Mouse (Mus musculus) lung, postnatal 0 days (tissue): ENCODE results near the gene Galnt9. TPM values are rescaled to one million over a fixed set of nuclear protein-coding genes. Genes with fewer than 3 reads are reported as not detected.
A peak's percentile ranks its signal among the peaks of the same experiment; 100 is the strongest.

Experiments
- ATAC-seq: fragments of 200-750 bp; cut with Nextera tagmentation; 2 replicates; pipeline ENCODE4 v1.8.0; 2017; ENCODE audit warnings: moderate library complexity
- DNase-seq: peaks from one replicate; pipeline ENCODE4 v3.0.0-alpha.2; 2016; ENCODE audit warnings: low spot score
- H3K27ac ChIP-seq: fragments of 300-500 bp; sonication (generic); 2 replicates; pipeline ENCODE4 v1.5.1; 2014; ENCODE audit warnings: antibody characterized with exemption, mild to moderate bottlenecking, low read length, mixed read lengths
- H3K27me3 ChIP-seq: fragments of 300-500 bp; sonication (generic); replicated peaks from 2 replicates; pipeline ENCODE4 v1.6.1; 2014; ENCODE audit warnings: low read length, mixed read lengths; ENCODE audit not compliant: insufficient read depth
- H3K36me3 ChIP-seq: fragments of 300-500 bp; sonication (generic); 2 replicates; pipeline ENCODE4 v1.6.1; 2014; ENCODE audit warnings: low read length, mixed read lengths; ENCODE audit not compliant: insufficient read depth
- H3K4me1 ChIP-seq: fragments of 300-500 bp; sonication (generic); 2 replicates; pipeline ENCODE4 v1.6.1; 2014; ENCODE audit warnings: antibody characterized with exemption, low read depth, low read length, mixed read lengths; ENCODE audit not compliant: insufficient read depth
- H3K4me2 ChIP-seq: fragments of 300-500 bp; sonication (generic); replicated peaks from 2 replicates; pipeline ENCODE4 v1.6.1; 2014; ENCODE audit warnings: low read depth, mild to moderate bottlenecking, low read length, moderate library complexity, mixed read lengths
- H3K4me3 ChIP-seq: fragments of 300-500 bp; sonication (generic); 2 replicates; pipeline ENCODE4 v1.5.1; 2014; ENCODE audit warnings: low read depth, low read length
- H3K9ac ChIP-seq: fragments of 300-500 bp; sonication (generic); replicated peaks from 2 replicates; pipeline ENCODE4 v1.6.1; 2014; ENCODE audit warnings: low read depth, mild to moderate bottlenecking
- H3K9me3 ChIP-seq: fragments of 300-500 bp; sonication (generic); 2 replicates; pipeline ENCODE4 v1.6.1; 2016; ENCODE audit warnings: low read length, mixed read lengths
- CTCF ChIP-seq: IDR thresholded peaks from 2 replicates; pipeline ENCODE4 v1.5.1; 2016; ENCODE audit warnings: antibody characterized with exemption, mild to moderate bottlenecking
- EP300 ChIP-seq: IDR thresholded peaks from 2 replicates; pipeline ENCODE4 v1.6.1; 2016; ENCODE audit warnings: antibody characterized with exemption, mild to moderate bottlenecking, control low read depth
- WGBS: fragments of 180-500 bp; shearing (Covaris S2); extraction: QIAGEN DNeasy Blood & Tissue Kit; methylation state at CpG from one replicate; pipeline ENCODE4 v1.1.7; 2014; 5-methylcytosine and 5-hydroxymethylcytosine counted together
- polyA plus RNA-seq: library from polyadenylated mRNA; unstranded; fragments of >200 nt; fragmentation: Nextera tagmentation; extraction: Ambion mirVana; gene quantifications from 2 replicates; pipeline ENCODE4 v1.2.1, GENCODE M21; 2015

Galnt9 gene
- polyA plus RNA-seq, 1 experiment from 2014 or later = 0.18 TPM

DNA sequence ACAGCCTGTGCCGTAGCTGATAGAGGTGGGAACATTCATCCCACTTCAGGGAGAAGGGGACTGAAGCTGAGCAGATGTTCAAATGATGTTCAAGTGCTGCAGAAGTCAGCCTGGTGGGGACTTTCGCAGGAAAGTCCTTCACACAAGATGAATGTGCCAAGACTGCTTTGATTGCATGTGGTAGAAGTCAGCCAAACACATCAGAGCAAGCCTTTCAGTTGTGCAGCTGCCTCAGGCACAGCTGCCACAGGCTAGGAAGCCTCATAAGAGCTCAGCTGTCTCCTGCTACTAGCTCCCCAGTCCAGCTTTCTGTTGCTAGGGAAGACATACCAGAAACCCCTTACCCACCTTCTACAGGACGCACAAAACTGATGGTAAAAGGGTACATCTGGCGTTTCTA lies 17.6 kb upstream of the Galnt9 start:
- Histone ChIP-seq H3K36me3 (no peaks in the 10 kb centered on the region), H3K27ac (no peak overlapping the region), H3K9ac (no peak overlapping the region), H3K9me3 (no peaks in the 10 kb centered on the region), H3K4me2 (no peak overlapping the region), H3K27me3 (no peaks in the 10 kb centered on the region), H3K4me3 (no peak overlapping the region), H3K4me1 (no peaks in the 10 kb centered on the region)
- TF ChIP-seq CTCF (no peak), EP300 (no peak)
- ATAC-seq (no peak), DNase-seq (no peak)
- WGBS = 67% methylated on average over 4 of the region's 4 CpGs

DNA sequence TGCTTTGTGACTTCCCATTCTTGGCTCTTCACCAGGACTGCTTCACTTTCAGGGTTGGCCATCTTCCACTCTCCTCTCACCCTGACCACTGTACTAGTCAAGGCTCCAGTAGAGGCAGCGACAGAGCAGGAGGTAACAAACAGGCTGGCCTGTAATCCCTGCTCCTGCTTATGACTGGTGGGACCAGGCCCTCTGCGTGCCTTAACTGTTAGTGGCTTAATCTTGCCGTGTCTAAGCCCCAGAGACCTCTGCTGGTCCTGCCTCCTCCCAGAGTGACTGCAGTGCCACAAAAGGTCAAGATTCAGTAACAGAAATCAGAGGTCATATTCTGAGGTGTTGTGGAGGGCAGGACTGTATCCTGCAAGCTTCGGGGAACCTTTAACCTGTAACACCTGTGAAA lies 13.1 kb upstream of the Galnt9 start:
- DNase-seq (no peak), ATAC-seq (no peak)
- no peak overlapping the region for H3K9ac ChIP-seq
- H3K27me3 ChIP-seq = no peaks in the 10 kb centered on the region
- H3K36me3 ChIP-seq = no peaks in the 10 kb centered on the region
- H3K27ac ChIP-seq = no peak overlapping the region
- TF ChIP-seq CTCF (no peak), EP300 (no peak)
- 59% methylated on average over 4 of the region's 4 CpGs for WGBS
- H3K4me3 ChIP-seq = no peak overlapping the region
- no peaks in the 10 kb centered on the region for H3K9me3 ChIP-seq
- H3K4me1 ChIP-seq = no peaks in the 10 kb centered on the region
- no peak overlapping the region for H3K4me2 ChIP-seq

GRCm38 (mm10) chr5:110534402-110534801 lies 9.8 kb upstream of the Galnt9 start:
- DNase-seq (no peak), ATAC-seq (no peak)
- Histone ChIP-seq H3K4me2 (no peak overlapping the region), H3K4me3 (no peak overlapping the region), H3K9me3 (no peaks in the 10 kb centered on the region), H3K9ac (no peak overlapping the region), H3K36me3 (no peaks in the 10 kb centered on the region), H3K27me3 (no peaks in the 10 kb centered on the region), H3K27ac (no peak overlapping the region), H3K4me1 (no peaks in the 10 kb centered on the region)
- WGBS = 64% methylated on average over 1 of the region's 1 CpGs
- no peak for TF ChIP-seq CTCF
- no peak for TF ChIP-seq EP300

- H3K27me3 ChIP-seq = no peaks in the 10 kb centered on the region
- 81% methylated on average over 8 of the region's 8 CpGs for WGBS
- H3K9me3 ChIP-seq = no peaks in the 10 kb centered on the region
- H3K27ac ChIP-seq = no peak overlapping the region
- no peaks in the 10 kb centered on the region for H3K36me3 ChIP-seq
- H3K9ac ChIP-seq = no peak overlapping the region
- H3K4me1 ChIP-seq = no peaks in the 10 kb centered on the region
- no peak for DNase-seq
- ATAC-seq = no peak
- TF ChIP-seq CTCF = no peak
- no peak for TF ChIP-seq EP300
- H3K4me3 ChIP-seq = no peak overlapping the region
- no peak overlapping the region for H3K4me2 ChIP-seq
Observed at GRCm38 (mm10) chr5:110535964-110536363, 8.2 kb upstream of the Galnt9 start.

DNA sequence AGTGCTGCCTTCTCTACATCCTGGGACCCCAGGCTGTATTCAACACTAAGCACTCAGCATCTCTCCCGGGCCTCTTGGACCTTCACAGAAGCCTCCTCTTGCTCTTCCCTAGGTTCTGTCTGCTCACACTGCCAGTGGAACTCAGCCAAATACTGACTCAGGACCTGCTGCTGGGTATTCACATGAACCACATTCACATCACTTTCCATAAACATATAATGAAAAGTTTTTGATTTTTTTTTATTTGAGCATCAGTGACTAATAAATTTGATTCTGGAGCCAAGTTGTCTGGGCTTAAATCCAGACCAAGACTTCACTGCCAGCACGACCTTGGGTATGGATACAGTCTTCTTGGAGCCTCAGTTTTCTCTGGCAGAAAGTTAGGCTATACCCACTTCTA lies 3.2 kb upstream of the Galnt9 start:
- Histone ChIP-seq H3K27me3 (peaks cover 31% of the 10 kb centered on the region), H3K27ac (no peak overlapping the region), H3K9me3 (no peaks in the 10 kb centered on the region), H3K36me3 (no peaks in the 10 kb centered on the region), H3K4me2 (no peak overlapping the region), H3K4me3 (no peak overlapping the region), H3K9ac (no peak overlapping the region), H3K4me1 (no peaks in the 10 kb centered on the region)
- WGBS = 23% methylated on average over 2 of the region's 2 CpGs
- DNase-seq (no peak), ATAC-seq (no peak)
- TF ChIP-seq EP300 (no peak), CTCF (no peak)

DNA sequence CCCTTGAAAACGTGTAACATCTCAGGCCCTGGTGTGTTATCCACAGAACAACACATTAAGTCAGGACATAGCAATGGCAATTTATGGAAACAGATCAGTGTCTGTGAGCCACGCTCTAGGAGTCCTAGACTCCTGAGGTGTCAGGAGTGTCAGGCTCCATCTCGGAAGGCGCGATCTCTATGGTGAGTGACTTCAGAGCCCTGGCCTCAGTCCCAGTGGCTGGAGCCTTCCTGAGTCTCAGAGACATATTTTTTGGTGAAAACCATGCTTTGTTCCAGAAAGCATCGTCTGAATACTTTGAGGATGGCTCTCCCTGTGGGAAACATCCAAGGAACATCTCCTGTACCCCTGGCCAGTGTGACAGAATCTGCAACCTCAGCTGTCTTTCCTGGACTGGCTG lies 2.7 kb upstream of the Galnt9 start:
- no peak for TF ChIP-seq CTCF
- TF ChIP-seq EP300 = no peak
- H3K27ac ChIP-seq = no peak overlapping the region
- no peak overlapping the region for H3K9ac ChIP-seq
- peaks cover 31% of the 10 kb centered on the region for H3K27me3 ChIP-seq
- no peaks in the 10 kb centered on the region for H3K36me3 ChIP-seq
- H3K4me2 ChIP-seq = no peak overlapping the region
- ATAC-seq (no peak), DNase-seq (no peak)
- H3K4me1 ChIP-seq = no peaks in the 10 kb centered on the region
- H3K4me3 ChIP-seq = no peak overlapping the region
- 59% methylated on average over 6 of the region's 6 CpGs for WGBS
- no peaks in the 10 kb centered on the region for H3K9me3 ChIP-seq

- no peak overlapping the region for H3K27ac ChIP-seq
- no peak overlapping the region for H3K4me3 ChIP-seq
- no peaks in the 10 kb centered on the region for H3K36me3 ChIP-seq
- no peak overlapping the region for H3K9ac ChIP-seq
- ATAC-seq (peak; percentile 16; the same call in 1 of the 2 replicates), DNase-seq (no peak)
- WGBS = 3% methylated on average over 24 of the region's 24 CpGs
- TF ChIP-seq EP300 (no peak), CTCF (peak; percentile 9; the same call in 1 of the 2 replicates)
- H3K27me3 ChIP-seq = peaks cover 31% of the 10 kb centered on the region
- no peaks in the 10 kb centered on the region for H3K9me3 ChIP-seq
- no peak overlapping the region for H3K4me2 ChIP-seq
- no peaks in the 10 kb centered on the region for H3K4me1 ChIP-seq
Observed at GRCm38 (mm10) chr5:110544691-110545069, 525 bp downstream of the Galnt9 start.
